Comparison of ENCODE assay signal across 8 mouse cellular contexts in genomic region chr2:118549507-118550473, GRCm38 (mm10). TPM values are rescaled to one million over a fixed set of nuclear protein-coding genes. Genes with fewer than 3 reads are reported as not detected.
DNase-seq lines count a peak whose midpoint lies in the region; ATAC-seq and TF ChIP-seq lines count a peak whose summit lies in the region.

Gene Bmf, minus strand, starts transcription at chr2:118549687.

- 0 out of 4 replicates have a peak, but pooled peaks of 1 of the 2 experiments have one; percentile 16 for TF ChIP-seq EP300 in MEL (IDR thresholded peaks at IDR 0.05; ENCODE audit: low read depth in 1 of 2, low read length in 2 of 2)

- peak within 1 kb of the TSS; percentile 94 for H3K4me2 ChIP-seq in forebrain, postnatal 0 days (ENCODE audit: low read depth)
- H3K4me2 ChIP-seq in neural tube, embryonic 15.5 days, result peak within 1 kb of the TSS; percentile 94

- peak; percentile 98 for DNase-seq in MEL (ENCODE audit: low read depth, low spot score)
- DNase-seq in cerebellum, adult 8-10 months, result peak; percentile 99
- peak; percentile 96 for DNase-seq in forebrain, postnatal 0 days
- peak; percentile 99 for DNase-seq in heart, postnatal 36 days
- DNase-seq in layer of hippocampus, adult 2 months (ENCODE audit: low spot score in 2 of 2), result peak; percentile 92 to 94
- DNase-seq in lung, adult 2 months, result peak; percentile 99
- DNase-seq in testis, postnatal 10 days (ENCODE audit: low spot score), result peak; percentile 100

- TF ChIP-seq RAD21 in MEL (IDR thresholded peaks at IDR 0.05; ENCODE audit: low read depth, low read length), result no peak

- WGBS in forebrain, postnatal 0 days, result 1% methylated on average over 45 of the region's 45 CpGs
- WGBS in lung, adult 2 months, result under 1% methylated on average over 45 of the region's 45 CpGs
- under 1% methylated on average over 45 of the region's 45 CpGs for WGBS in neural tube, embryonic 15.5 days

- H3K27me3 ChIP-seq in MEL (ENCODE audit: control insufficient read depth in 1 of 2, insufficient read depth in 2 of 2, low read length in 2 of 2), result no peaks in the 10 kb centered on the region
- H3K27me3 ChIP-seq in forebrain, postnatal 0 days (ENCODE audit: insufficient read depth, low read length), result peaks cover 12% of the 10 kb centered on the region; the same call in 1 of the 2 replicates
- peaks cover 4% of the 10 kb centered on the region; the same call in 1 of the 2 replicates for H3K27me3 ChIP-seq in neural tube, embryonic 15.5 days (replicated peaks)

- no peak within 1 kb of the TSS for H3K27ac ChIP-seq in MEL (ENCODE audit: control insufficient read depth, low read depth, low read length)
- H3K27ac ChIP-seq in forebrain, postnatal 0 days (ENCODE audit: low read depth, low read length), result no peak within 1 kb of the TSS
- H3K27ac ChIP-seq in layer of hippocampus, adult 2 months, result peak within 1 kb of the TSS; percentile 80
- H3K27ac ChIP-seq in neural tube, embryonic 15.5 days (replicated peaks), result peak within 1 kb of the TSS; percentile 72

- TF ChIP-seq POLR2A in MEL (IDR thresholded peaks at IDR 0.05; ENCODE audit: control insufficient read depth in 1 of 2, insufficient read depth in 1 of 2, low read depth in 1 of 2, low read length in 2 of 2, poor library complexity in 1 of 2), result no peak
- peak; percentile 66; the same call in 1 of the 2 replicates for TF ChIP-seq POLR2A in lung, adult 2 months (IDR thresholded peaks at IDR 0.05; ENCODE audit: borderline replicate concordance, extremely low read depth, low read depth, low read length)

- intact Hi-C loops in heart, postnatal 36 days (cut with DNase I), result loop anchor here (5.0 kb wide), 2 partner anchors 62 to 198 kb away; partner anchors contain the start of gene Inafm2

- no peaks in the 10 kb centered on the region for H3K9me3 ChIP-seq in MEL (replicated peaks; ENCODE audit: insufficient read depth, low read length)
- H3K9me3 ChIP-seq in forebrain, postnatal 0 days (ENCODE audit: low read length), result no peaks in the 10 kb centered on the region
- no peaks in the 10 kb centered on the region for H3K9me3 ChIP-seq in neural tube, embryonic 15.5 days (replicated peaks)

- peak; percentile 91 for ATAC-seq in forebrain, postnatal 0 days
- ATAC-seq in neural tube, embryonic 15.5 days (ENCODE audit: low FRiP score), result peak; percentile 92

- peaks cover 20 to 43% of the 10 kb centered on the region in 2 experiments for H3K4me1 ChIP-seq in MEL (ENCODE audit: control insufficient read depth in 1 of 2, insufficient read depth in 2 of 2, low read length in 2 of 2)
- no peaks in the 10 kb centered on the region for H3K4me1 ChIP-seq in forebrain, postnatal 0 days (ENCODE audit: insufficient read depth)
- H3K4me1 ChIP-seq in lung, adult 2 months (ENCODE audit: control insufficient read depth, insufficient read depth, low read length), result peaks cover 23% of the 10 kb centered on the region
- H3K4me1 ChIP-seq in neural tube, embryonic 15.5 days, result peaks cover 52% of the 10 kb centered on the region

- peak within 1 kb of the TSS; percentile 55 for H3K9ac ChIP-seq in MEL (ENCODE audit: control insufficient read depth, low read depth, low read length, poor library complexity, severe bottlenecking)
- H3K9ac ChIP-seq in forebrain, postnatal 0 days, result peak within 1 kb of the TSS; percentile 62
- peak within 1 kb of the TSS; percentile 85 for H3K9ac ChIP-seq in neural tube, embryonic 15.5 days (replicated peaks)

- H3K36me3 ChIP-seq in MEL (ENCODE audit: control insufficient read depth in 1 of 2, insufficient read depth in 2 of 2, low read length in 2 of 2), result peaks cover 0 to 22% of the 10 kb centered on the region in 2 experiments; a peak in 2 of 4 replicates
- H3K36me3 ChIP-seq in forebrain, postnatal 0 days (ENCODE audit: insufficient read depth), result no peaks in the 10 kb centered on the region
- H3K36me3 ChIP-seq in neural tube, embryonic 15.5 days, result no peaks in the 10 kb centered on the region

- H3K4me3 ChIP-seq in MEL (ENCODE audit: control insufficient read depth in 1 of 2, insufficient read depth in 1 of 2, low read depth in 2 of 2, low read length in 2 of 2), result peak within 1 kb of the TSS; percentile 57 to 62
- peak within 1 kb of the TSS; percentile 72 for H3K4me3 ChIP-seq in forebrain, postnatal 0 days (ENCODE audit: low read depth, low read length)
- peak within 1 kb of the TSS; percentile 70 for H3K4me3 ChIP-seq in layer of hippocampus, adult 2 months
- peak within 1 kb of the TSS; percentile 86 for H3K4me3 ChIP-seq in lung, adult 2 months (replicated peaks; ENCODE audit: extremely low read depth, low read depth, low read length)
- peak within 1 kb of the TSS; percentile 88 for H3K4me3 ChIP-seq in neural tube, embryonic 15.5 days (replicated peaks)

- no peaks in the 10 kb centered on the region; the same call in 1 of the 2 replicates for H3K79me2 ChIP-seq in MEL (ENCODE audit: control insufficient read depth, insufficient read depth, low read length, poor library complexity)

- TF ChIP-seq CTCF in MEL (IDR thresholded peaks at IDR 0.05 in 2 of 3, conservative IDR thresholded peaks at IDR 0.05 in 1 of 3; ENCODE audit: control insufficient read depth in 1 of 3, insufficient read depth in 1 of 3, low read depth in 2 of 3, low read length in 3 of 3, poor library complexity in 1 of 3, severe bottlenecking in 1 of 3), result no peak
- no peak for TF ChIP-seq CTCF in forebrain, postnatal 0 days (IDR thresholded peaks at IDR 0.05; ENCODE audit: low read depth)
- TF ChIP-seq CTCF in layer of hippocampus, adult 2 months (conservative IDR thresholded peaks at IDR 0.05), result no peak; the same call in 1 of the 2 replicates
- no peak for TF ChIP-seq CTCF in lung, adult 2 months (IDR thresholded peaks at IDR 0.05; ENCODE audit: insufficient read depth, low read length)

TF ChIP-seq in MEL, 35 proteins besides CTCF, POLR2A, EP300 and RAD21:
- no peak for TF ChIP-seq JUND (IDR thresholded peaks at IDR 0.05; ENCODE audit: low read depth, low read length)
- peak; percentile 66 for TF ChIP-seq ZNF384 (IDR thresholded peaks at IDR 0.05; ENCODE audit: low read depth, low read length)
- TF ChIP-seq MXI1 (IDR thresholded peaks at IDR 0.05; ENCODE audit: low read depth, low read length), result peak; percentile 99
- TF ChIP-seq GABPA (IDR thresholded peaks at IDR 0.05; ENCODE audit: low read depth, low read length), result no peak
- peak; percentile 78 for TF ChIP-seq HCFC1 (IDR thresholded peaks at IDR 0.05; ENCODE audit: low read depth, low read length)
- no peak for TF ChIP-seq CHD2 (IDR thresholded peaks at IDR 0.05; ENCODE audit: low read length)
- no peak for TF ChIP-seq MYB (IDR thresholded peaks at IDR 0.05; ENCODE audit: low read depth, low read length)
- TF ChIP-seq KAT2A (conservative IDR thresholded peaks at IDR 0.05; ENCODE audit: low read depth, low read length), result no peak
- peak; percentile 62; the same call in 1 of the 2 replicates for TF ChIP-seq ZKSCAN1 (IDR thresholded peaks at IDR 0.05; ENCODE audit: low read depth, low read length)
- peak; percentile 99 for TF ChIP-seq SIN3A (IDR thresholded peaks at IDR 0.05; ENCODE audit: low read length)
- peak; percentile 85 for TF ChIP-seq MAZ (IDR thresholded peaks at IDR 0.05; ENCODE audit: low read depth, low read length)
- TF ChIP-seq E2F4 (IDR thresholded peaks at IDR 0.05; ENCODE audit: borderline replicate concordance, low read depth, low read length), result no peak
- TF ChIP-seq POLR2AphosphoS5 (IDR thresholded peaks at IDR 0.05; ENCODE audit: borderline replicate concordance, low read depth, low read length), result no peak
- no peak for TF ChIP-seq TAL1 (IDR thresholded peaks at IDR 0.05; ENCODE audit: low read length)
- peak; percentile 90 for TF ChIP-seq ETS1 (IDR thresholded peaks at IDR 0.05; ENCODE audit: low read depth, low read length)
- TF ChIP-seq ZMIZ1 (IDR thresholded peaks at IDR 0.05; ENCODE audit: low read depth, low read length), result no peak
- TF ChIP-seq BHLHE40 (IDR thresholded peaks at IDR 0.05; ENCODE audit: borderline replicate concordance, low read depth, low read length), result no peak; the same call in 1 of the 2 replicates
- no peak for TF ChIP-seq NELFE (IDR thresholded peaks at IDR 0.05; ENCODE audit: low read depth, low read length)
- peak; percentile 86 for TF ChIP-seq MAX (IDR thresholded peaks at IDR 0.05; ENCODE audit: low read length)
- no peak; the same call in 1 of the 2 replicates for TF ChIP-seq MAFK (IDR thresholded peaks at IDR 0.05; ENCODE audit: borderline replicate concordance, low read depth, low read length)
- no peak for TF ChIP-seq NRF1 (IDR thresholded peaks at IDR 0.05; ENCODE audit: insufficient read depth, low read depth, low read length, poor library complexity, severe bottlenecking)
- peak; percentile 66; the same call in 1 of the 2 replicates for TF ChIP-seq MYC (IDR thresholded peaks at IDR 0.05; ENCODE audit: low read depth, low read length)
- TF ChIP-seq RCOR1 (IDR thresholded peaks at IDR 0.05; ENCODE audit: low read depth, low read length), result 0 out of 2 replicates have a peak, but pooled peaks have one; percentile 29

RNA-seq across cellular contexts. Expression of gene Bmf, which starts in this region (rescaled TPM):
- total RNA-seq in MEL (2012; rRNA removed), result 0.39 TPM in 2 replicates
- polyA plus RNA-seq in MEL (2012; ENCODE audit: insufficient read depth in 1 of 2, insufficient read length in 2 of 2, low read depth in 1 of 2, low replicate concordance in 2 of 2, missing spikeins in 1 of 2), result under 1 TPM in 1 of 2 experiments, not detected in 1; 0.50 TPM
- total RNA-seq in forebrain, postnatal 0 days (2014; rRNA removed), result 5.3 and 6.6 TPM in 2 replicates
- polyA plus RNA-seq in forebrain, postnatal 0 days (2015; fragmentation: Nextera tagmentation; extraction: Ambion mirVana), result 1.2 and 1.3 TPM in 2 replicates
- 1 to 10 TPM; 6.7 to 8.2 TPM for total RNA-seq in heart, postnatal 36 days (2021)
- total RNA-seq in layer of hippocampus, adult 2 months (2021), result 1 to 10 TPM; 1.9 to 2.8 TPM
- 31.5 and 35.9 TPM in 2 replicates for polyA plus RNA-seq in lung, adult 2 months (2012; rRNA removed)
- 2.0 and 3.6 TPM in 2 replicates for polyA plus RNA-seq in neural tube, embryonic 15.5 days (2015; fragmentation: Nextera tagmentation; extraction: Ambion mirVana)

Comparison
In these comparisons a context has a peak if more than half of its experiments do, and no peak if none do; other contexts are left out.
1. Peak in DNase-seq, H3K4me3 ChIP-seq and H3K9ac ChIP-seq in MEL; RNA of the gene not detected or under 1 TPM.
2. H3K27ac ChIP-seq: peak in layer of hippocampus, adult 2 months (single experiment) and neural tube, embryonic 15.5 days (single experiment); none in MEL (single experiment) and forebrain, postnatal 0 days (single experiment).
3. Peak in every context shown above with its lines, with median percentiles within 50 percentile points of each other: DNase-seq, H3K4me3 ChIP-seq and H3K9ac ChIP-seq.